In the genomic region with DNA sequence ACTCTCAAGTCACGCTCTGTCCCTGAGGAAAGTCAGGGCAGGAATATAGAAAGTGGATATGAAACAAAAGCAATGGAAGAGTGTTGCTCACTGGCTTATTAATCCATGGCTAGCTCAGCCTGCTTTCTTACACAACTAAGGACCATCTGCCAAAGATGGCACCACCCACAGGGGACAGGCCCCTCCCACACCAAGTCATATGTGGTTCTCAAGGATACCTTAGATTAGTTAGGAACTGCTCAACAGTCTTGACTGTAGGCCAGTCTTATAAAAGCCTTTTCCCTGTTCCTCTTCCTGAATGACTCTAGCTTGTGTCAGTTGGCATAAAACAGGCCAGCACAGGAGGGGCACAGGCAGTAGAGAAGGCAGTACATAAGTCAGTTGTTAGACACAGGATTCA, we compare ENCODE assay signal across 23 mouse cellular contexts. TPM values are rescaled to one million over a fixed set of nuclear protein-coding genes. Genes with fewer than 3 reads are reported as not detected.
A peak's percentile ranks its signal among the peaks of the same experiment; 100 is the strongest.
DNase-seq lines count a peak whose midpoint lies in the region; ATAC-seq and TF ChIP-seq lines count a peak whose summit lies in the region.
"Had no signal": no experiment of that assay in that cellular context is flagged by ENCODE, and none has a peak within 500 bp of the region (broad histone marks: within the 10 kb centered on the region; RNA-seq: fewer than 3 reads in every experiment).

No protein-coding gene starts in this region.

- no peak overlapping the region for H3K4me3 ChIP-seq in layer of hippocampus, adult 2 months
- H3K4me3 ChIP-seq in embryonic facial prominence, embryonic 10.5 days = no peak overlapping the region
- no peak overlapping the region for H3K4me3 ChIP-seq in hindbrain, embryonic 12.5 days
- H3K4me3 ChIP-seq: hindbrain, embryonic 15.5 days; left cerebral cortex, adult 2 months; limb, embryonic 13.5 days; lung, embryonic 15.5 days; megakaryocyte, embryonic 14.5 days had no signal

- no peaks in the 10 kb centered on the region for H3K27me3 ChIP-seq in embryonic facial prominence, embryonic 10.5 days (replicated peaks; ENCODE audit: low read depth, poor library complexity, severe bottlenecking)
- H3K27me3 ChIP-seq in hindbrain, embryonic 12.5 days = no peaks in the 10 kb centered on the region
- H3K27me3 ChIP-seq: hindbrain, embryonic 15.5 days; limb, embryonic 13.5 days; megakaryocyte, embryonic 14.5 days had no signal

- WGBS in embryonic facial prominence, embryonic 10.5 days = 88% methylated on average over 1 of the region's 1 CpGs
- WGBS in hindbrain, embryonic 12.5 days = 86% methylated on average over 1 of the region's 1 CpGs

- H3K9ac ChIP-seq in hindbrain, embryonic 12.5 days = no peak overlapping the region
- H3K9ac ChIP-seq: hindbrain, embryonic 15.5 days; limb, embryonic 13.5 days; lung, embryonic 15.5 days had no signal

- DNase-seq in layer of hippocampus, adult 2 months (ENCODE audit: low spot score in 2 of 2) = no peak
- no peak for DNase-seq in layer of hippocampus, postnatal 10 days (ENCODE audit: low spot score in 2 of 2)
- peak; percentile 54 for DNase-seq in adrenal gland, adult 8-10 months
- peak; percentile 36 for DNase-seq in brain, adult 2 months (ENCODE audit: low read depth, low spot score)
- DNase-seq in embryonic facial prominence, embryonic 10.5 days (ENCODE audit: low spot score) = no peak
- DNase-seq in right cerebral cortex, adult 18-20 months = no peak
- DNase-seq: B cell, adult 2 months; gastrocnemius, postnatal 14 days; heart, adult 11 months; kidney, adult 18-20 months; right cerebral cortex, postnatal 4 days had no signal

- no peaks in the 10 kb centered on the region for H3K9me3 ChIP-seq in embryonic facial prominence, embryonic 10.5 days
- H3K9me3 ChIP-seq in hindbrain, embryonic 12.5 days (replicated peaks) = no peaks in the 10 kb centered on the region
- H3K9me3 ChIP-seq: hindbrain, embryonic 15.5 days; limb, embryonic 13.5 days; lung, embryonic 15.5 days; megakaryocyte, embryonic 14.5 days had no signal

- ATAC-seq in megakaryocyte-erythroid progenitor cell, adult 5-6 weeks (replicated peaks; ENCODE audit: low FRiP score, low TSS enrichment, poor library complexity, severe bottlenecking) = peak; percentile 45
- no peak for ATAC-seq in hindbrain, embryonic 12.5 days (ENCODE audit: low FRiP score)
- ATAC-seq: forebrain, embryonic 14.5 days; inflammation-experienced regulatory T-cells, adult 6 months; midbrain, embryonic 16.5 days had no signal

- H3K4me1 ChIP-seq in embryonic facial prominence, embryonic 10.5 days = peaks cover 47% of the 10 kb centered on the region
- H3K4me1 ChIP-seq in hindbrain, embryonic 12.5 days = peaks cover 15% of the 10 kb centered on the region

- no peak overlapping the region for H3K4me2 ChIP-seq in hindbrain, embryonic 12.5 days (replicated peaks)
- H3K4me2 ChIP-seq: heart, embryonic 11.5 days; hindbrain, embryonic 15.5 days; limb, embryonic 13.5 days; liver, embryonic 11.5 days; lung, embryonic 15.5 days had no signal

- H3K27ac ChIP-seq in layer of hippocampus, adult 2 months = peak overlapping the region; percentile 40
- H3K27ac ChIP-seq in embryonic facial prominence, embryonic 10.5 days (replicated peaks) = no peak overlapping the region
- H3K27ac ChIP-seq in hindbrain, embryonic 12.5 days = no peak overlapping the region
- H3K27ac ChIP-seq: hindbrain, embryonic 15.5 days; left cerebral cortex, adult 2 months; limb, embryonic 13.5 days; lung, embryonic 15.5 days had no signal

- peaks cover 16% of the 10 kb centered on the region for H3K36me3 ChIP-seq in embryonic facial prominence, embryonic 10.5 days (replicated peaks)
- no peaks in the 10 kb centered on the region for H3K36me3 ChIP-seq in hindbrain, embryonic 12.5 days
- H3K36me3 ChIP-seq: hindbrain, embryonic 15.5 days; lung, embryonic 15.5 days had no signal

- no peak for TF ChIP-seq CTCF in layer of hippocampus, adult 2 months (conservative IDR thresholded peaks at IDR 0.05)

RNA-seq across cellular contexts. Expression of a gene that starts 51.7 kb away (rescaled TPM):
- 100 to 1,000 TPM; 124 to 125 TPM for total RNA-seq in layer of hippocampus, adult 2 months (2021)
- total RNA-seq in layer of hippocampus, postnatal 10 days (2021) = 10 to 100 TPM; 68.4 to 75.3 TPM
- total RNA-seq in adrenal gland, adult 8-10 months (2022) = 100 to 1,000 TPM in 1 of 4 experiments, 10 to 100 TPM in 3; 69.6 to 107 (median 85.5) TPM
- total RNA-seq in megakaryocyte-erythroid progenitor cell, adult 5-6 weeks (2014; fragmentation: Nextera tagmentation) = 8.3 and 23.6 TPM in 2 replicates
- 11.6 and 14.2 TPM in 2 replicates for total RNA-seq in megakaryocyte-erythroid progenitor cell, adult 5-6 weeks (2017)
- polyA plus RNA-seq in embryonic facial prominence, embryonic 10.5 days (2016; fragmentation: Nextera tagmentation; extraction: Ambion mirVana) = 25.3 and 25.9 TPM in 2 replicates
- polyA plus RNA-seq in hindbrain, embryonic 12.5 days (2016; fragmentation: Nextera tagmentation; extraction: Ambion mirVana) = 25.7 and 28.2 TPM in 2 replicates

Comparison
In these comparisons a context has a peak if more than half of its experiments do, and no peak if none do; other contexts are left out.
1. DNase-seq: peak in adrenal gland, adult 8-10 months (single experiment) and brain, adult 2 months (single experiment); none in layer of hippocampus, adult 2 months (0 of 2), layer of hippocampus, postnatal 10 days (0 of 2), embryonic facial prominence, embryonic 10.5 days (single experiment) and right cerebral cortex, adult 18-20 months (single experiment).